Mouse (Mus musculus) thymus, postnatal 0 days (tissue): ENCODE data around the gene Nadk. TPM values are rescaled to one million over a fixed set of nuclear protein-coding genes. Genes with fewer than 3 reads are reported as not detected.

Experiments used
- DNase-seq: peaks from one replicate; pipeline ENCODE4 v3.0.0-alpha.2; 2015; ENCODE audit warnings: low spot score
- polyA plus RNA-seq: library from polyadenylated mRNA; unstranded; fragments of >200 nt; fragmentation: Nextera tagmentation; extraction: Ambion mirVana; gene quantifications from 2 replicates; pipeline ENCODE4 v1.2.1, GENCODE M21; 2015

Nadk gene
- 85.1 and 92.5 TPM in 2 replicates for polyA plus RNA-seq

DNA sequence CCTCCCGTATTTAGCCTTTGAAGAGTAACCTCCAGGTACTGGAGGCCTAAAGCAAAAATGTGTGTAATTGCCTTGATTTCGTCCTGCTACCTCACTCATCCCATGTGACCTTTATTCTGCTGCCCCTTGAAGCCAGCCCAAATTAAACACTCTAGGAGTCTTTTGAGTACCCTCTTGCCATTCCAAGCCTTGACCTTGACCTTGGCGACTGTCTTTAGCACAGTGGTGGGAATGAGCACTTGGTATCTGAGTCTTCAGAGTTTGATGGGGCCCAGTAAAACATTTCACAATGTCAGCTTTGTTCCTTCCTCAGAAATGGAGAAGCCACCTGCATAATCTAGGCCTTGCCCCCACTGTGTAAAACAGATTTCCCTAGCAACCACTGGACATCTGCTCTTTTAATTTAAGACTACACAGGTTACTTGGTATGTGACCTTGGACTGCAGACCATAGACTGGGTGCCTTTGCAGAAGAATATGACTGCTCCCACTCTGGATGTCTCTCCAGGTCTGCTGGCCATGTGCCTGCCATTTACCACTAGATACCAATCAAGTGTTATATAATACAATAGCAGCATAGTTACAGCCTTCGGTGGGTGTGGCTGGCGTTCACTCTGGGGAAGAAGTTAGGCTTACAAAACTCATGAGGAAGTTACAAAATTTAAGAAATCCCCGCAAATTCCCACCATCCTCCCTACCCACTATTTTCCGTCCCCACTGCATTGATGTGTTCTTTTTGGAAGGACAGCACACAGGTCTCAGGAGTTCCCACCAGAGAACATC, at the start of gene Nadk:
TSS of gene Nadk (plus strand) at position 718 of the 782 bp plus-strand sequence.
- DNase-seq = no peak

DNA sequence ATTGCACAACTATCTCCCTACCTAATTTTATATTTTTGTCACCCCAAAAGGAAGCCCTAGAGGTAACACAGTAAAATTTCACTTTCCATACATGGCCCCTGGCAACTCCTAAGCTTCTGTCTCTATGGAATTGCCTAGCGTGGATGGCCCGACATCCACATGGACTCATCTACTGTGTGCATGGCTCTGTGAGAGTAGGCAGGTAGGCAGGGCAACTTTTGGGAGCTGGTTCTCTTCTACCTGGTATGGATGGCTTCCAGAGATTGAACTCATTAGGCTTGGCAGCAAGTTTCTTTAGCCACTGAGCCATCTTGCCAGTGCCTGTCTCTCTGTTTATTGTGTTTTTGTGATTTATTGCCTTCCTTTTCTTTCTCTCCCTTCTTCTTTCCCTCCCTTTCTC, 47.4 kb upstream of the Nadk start:
- no peak for DNase-seq

DNA sequence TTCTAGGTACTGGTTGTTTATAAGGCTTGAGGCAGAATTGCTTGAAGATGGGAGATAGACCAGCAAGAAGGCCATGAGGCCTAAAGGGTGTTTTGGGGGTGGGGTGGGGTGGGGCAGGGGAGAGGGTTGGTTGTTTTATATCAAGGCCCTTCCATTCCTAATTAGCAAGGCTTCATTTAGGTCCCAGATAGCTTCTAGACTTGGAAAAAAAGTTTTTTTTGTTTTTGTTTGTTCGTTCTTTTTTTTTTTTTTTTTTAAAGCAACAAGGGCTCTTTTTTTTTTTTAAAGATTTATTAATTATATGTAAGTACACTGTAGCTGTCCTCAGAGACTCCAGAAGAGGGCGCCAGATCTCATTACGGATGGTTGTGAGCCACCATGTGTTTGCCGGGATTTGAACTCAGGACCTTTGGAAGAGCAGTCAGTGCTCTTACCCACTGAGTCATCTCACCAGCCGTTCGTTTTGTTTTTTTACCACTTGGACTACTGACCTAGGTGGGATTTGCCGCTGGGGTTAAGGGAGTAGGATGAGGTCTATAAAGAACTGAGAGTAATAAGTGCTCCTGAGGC, 44.1 kb upstream of the Nadk start:
- no peak for DNase-seq

DNA sequence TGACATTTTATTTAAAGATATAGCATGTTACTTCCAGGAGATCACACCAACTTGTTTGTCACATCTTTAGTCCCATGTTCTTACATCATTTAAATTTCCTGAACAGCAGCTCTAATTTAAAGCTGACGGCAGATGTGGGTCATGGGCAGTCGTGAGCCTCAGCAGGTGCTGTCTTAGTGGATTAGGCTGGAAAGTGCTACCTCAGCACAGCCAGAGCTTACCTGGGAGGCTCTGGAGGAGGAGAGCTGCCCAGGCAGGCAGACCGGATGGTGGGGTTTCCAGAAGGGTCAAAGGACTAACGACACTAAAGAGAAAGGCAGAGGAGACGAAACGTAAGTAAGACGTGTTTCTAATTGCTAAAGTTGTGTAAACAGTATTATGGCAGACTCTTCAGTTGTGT, 39.9 kb upstream of the Nadk start:
- DNase-seq = no peak

DNA sequence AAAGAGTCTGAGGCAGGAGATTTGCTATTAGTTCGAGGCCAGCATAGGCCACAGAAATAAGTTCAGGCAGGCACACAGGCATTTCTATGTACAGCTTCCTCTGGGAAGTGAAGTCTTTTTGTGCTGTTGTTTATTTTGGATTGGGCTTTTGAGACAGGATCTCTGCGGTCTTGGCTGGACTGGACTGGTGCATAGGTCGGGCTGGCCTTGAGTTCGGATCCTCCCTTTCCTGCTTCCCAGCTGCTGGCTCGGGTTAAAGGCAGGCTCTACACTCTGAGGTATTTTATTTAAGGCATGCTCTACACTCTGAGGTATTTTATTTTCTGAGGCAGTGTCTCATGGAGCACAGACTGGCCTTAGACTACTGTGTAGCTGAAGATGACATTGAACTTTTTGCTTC, 36.4 kb upstream of the Nadk start:
- no peak for DNase-seq

DNA sequence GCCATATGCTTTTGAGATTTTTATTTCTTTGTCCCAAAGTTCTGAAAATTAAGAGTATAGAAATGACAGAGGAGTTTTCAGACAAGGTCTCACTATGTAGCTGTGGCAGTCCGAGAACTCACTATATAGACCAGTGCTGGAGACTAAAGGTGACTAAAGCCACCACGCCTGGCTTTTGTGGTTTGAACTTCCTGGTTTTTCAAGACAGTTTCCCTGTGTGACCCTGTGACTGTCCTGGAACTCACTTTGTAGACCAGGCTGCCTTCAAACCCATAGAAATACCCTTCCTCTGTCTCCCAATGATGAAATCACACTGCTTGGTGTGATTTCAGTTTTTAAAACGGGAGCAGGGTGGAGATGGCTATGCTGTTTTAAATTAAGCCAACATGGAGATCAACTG, 32.9 kb upstream of the Nadk start:
- no peak for DNase-seq

DNA sequence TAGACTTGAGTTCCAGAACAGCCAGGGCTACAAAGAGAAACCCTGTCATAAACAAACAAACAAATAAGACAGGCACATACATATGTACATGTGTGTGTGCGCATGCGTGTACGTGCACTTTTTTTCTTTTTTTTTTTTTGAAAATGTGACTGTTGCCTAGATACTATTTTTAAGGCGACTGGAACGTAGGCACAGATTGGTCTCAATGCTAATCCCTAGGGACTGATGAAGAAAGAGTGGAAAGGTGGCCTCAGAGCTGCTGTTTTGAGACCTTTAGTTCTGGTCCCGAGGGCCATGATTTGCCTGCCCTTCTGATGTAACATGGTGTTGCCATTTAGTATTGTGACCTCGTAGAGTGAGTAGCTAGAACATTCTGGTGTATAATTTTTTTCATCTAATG, 12.2 kb upstream of the Nadk start:
- no peak for DNase-seq

DNA sequence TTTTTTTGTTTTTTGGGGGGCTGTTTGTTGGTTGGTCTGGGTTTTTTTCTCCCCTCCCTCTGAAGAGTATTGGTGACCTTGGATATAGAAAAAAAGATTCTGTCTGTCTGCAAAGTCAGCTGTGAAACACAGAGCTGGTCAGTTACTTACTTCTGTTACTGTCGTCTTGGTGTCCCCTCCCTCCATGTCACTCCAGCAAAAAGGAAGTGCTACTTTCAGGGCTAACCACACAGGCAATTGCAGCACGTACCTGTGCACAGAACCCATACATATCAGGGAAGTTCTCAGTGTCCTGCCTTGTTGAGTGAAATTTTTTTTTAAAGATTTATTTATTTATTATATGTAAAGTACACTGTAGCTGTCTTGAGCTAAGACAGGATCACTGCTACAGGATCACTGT, 11.7 kb upstream of the Nadk start:
- no peak for DNase-seq

DNA sequence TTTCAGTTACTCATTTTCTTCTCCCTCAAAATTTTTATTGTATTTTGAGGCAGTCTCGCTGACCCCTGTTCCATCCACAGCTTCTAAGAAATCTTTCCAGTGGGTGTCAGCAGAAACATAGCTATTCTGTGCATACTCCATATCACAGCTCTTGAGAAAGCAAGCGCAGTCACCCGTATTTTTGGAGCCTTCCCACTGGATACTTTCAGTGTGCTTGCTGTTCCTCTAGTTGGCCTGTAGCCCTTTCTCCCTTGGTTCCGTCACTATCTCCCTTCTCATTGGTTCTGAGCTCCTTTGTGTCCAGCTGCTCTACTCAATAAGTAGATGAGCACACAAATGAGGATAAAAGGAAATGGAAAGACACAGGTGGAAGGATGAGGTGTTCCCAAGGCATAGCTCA, 11.1 kb upstream of the Nadk start:
- no peak for DNase-seq

DNA sequence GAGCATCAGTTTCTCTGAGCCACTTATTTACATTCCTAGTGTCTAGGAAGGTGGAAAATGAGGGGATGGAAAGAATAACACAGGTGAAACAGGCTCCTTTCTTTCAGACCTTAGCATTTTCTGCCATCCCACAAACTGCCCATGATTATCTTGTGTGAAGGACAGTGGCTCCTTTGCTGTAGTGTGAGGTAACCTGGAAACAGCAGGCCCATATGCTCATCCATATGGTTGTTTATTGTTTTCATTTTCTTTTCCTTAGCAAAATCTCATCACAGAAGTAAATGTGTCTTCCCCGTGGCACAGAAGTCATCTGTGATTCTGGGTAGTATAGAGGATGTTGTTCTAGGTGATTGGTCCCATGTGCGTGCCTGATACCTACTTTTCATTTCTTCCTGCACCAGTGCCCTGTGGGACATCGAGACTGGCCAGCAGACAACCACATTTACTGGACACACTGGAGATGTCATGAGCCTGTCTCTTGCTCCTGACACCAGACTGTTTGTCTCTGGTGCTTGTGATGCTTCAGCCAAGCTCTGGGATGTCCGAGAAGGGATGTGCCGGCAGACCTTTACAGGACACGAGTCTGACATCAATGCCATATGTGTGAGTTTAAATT, 9.2 kb upstream of the Nadk start:
- DNase-seq = no peak

DNA sequence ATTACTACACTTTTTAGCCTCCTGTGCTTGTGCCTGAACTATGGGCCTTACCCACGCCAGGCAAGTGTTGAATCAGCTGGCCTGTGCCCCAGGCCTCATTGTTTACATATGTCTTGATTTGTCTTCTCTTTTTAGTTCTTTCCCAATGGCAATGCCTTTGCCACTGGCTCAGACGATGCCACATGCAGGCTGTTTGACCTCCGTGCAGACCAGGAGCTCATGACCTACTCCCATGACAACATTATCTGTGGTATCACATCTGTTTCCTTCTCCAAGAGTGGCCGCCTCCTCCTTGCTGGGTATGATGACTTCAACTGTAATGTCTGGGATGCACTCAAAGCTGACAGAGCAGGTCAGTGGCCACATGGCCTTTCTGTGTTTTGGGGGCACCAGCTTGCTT, 7.3 kb upstream of the Nadk start:
- no peak for DNase-seq

DNA sequence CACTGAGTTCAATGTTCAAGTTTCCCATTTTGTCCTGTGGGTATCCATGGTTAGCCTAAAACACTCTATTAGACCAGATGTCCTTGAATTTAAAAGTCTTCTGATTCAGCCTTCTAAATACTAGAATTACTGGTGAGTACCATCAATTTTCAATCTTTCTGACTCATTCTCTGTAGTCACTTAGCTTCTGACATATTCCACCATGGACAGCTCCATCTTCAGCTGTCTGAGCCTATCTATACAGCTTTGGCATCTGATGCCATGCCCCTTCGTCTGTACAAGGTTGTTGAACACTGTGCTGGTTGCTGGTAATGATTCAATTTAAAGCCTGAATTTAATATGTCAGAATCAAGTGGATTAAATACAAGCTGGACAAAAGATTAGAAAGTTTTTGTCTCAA, 6.7 kb upstream of the Nadk start:
- no peak for DNase-seq

DNA sequence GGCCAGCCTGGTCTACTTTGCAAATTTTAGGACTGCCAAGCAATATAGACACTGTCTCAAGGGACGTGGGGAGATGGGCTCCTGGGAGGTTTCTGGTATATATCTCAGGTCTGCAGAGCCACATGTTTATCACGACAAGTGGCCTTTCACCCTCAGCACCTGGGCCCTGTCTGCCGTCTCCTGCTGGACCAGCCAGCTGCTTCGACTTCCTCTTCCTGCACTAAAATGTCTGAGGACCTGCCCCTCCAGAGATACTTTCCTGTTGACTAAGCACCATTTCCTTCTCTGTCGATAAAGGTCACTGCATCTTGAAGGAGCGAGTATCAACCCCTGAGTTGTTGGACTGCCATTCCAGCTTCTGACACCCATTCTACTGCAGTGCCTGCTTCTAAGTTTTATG, 2.7 kb upstream of the Nadk start:
- DNase-seq = no peak

DNA sequence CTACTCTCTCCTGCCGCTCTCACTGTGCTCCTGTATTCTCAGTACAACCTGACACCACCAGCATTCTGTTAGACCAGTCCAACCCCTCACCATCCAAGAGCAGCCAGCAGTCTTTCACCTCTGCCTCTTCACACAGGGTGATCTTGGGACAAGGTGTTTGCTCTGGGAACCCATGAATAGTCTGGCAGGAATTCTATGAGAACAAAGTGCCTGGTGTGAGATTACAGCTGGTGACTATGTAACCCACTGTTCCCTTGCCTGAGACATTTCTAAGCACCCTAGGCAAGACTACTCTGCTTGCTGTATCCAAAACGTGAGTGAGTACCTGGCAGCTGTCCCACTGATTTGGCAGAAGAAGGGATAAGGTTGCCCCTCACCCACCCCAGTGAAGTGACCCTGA, 1.2 kb upstream of the Nadk start:
- no peak for DNase-seq

DNA sequence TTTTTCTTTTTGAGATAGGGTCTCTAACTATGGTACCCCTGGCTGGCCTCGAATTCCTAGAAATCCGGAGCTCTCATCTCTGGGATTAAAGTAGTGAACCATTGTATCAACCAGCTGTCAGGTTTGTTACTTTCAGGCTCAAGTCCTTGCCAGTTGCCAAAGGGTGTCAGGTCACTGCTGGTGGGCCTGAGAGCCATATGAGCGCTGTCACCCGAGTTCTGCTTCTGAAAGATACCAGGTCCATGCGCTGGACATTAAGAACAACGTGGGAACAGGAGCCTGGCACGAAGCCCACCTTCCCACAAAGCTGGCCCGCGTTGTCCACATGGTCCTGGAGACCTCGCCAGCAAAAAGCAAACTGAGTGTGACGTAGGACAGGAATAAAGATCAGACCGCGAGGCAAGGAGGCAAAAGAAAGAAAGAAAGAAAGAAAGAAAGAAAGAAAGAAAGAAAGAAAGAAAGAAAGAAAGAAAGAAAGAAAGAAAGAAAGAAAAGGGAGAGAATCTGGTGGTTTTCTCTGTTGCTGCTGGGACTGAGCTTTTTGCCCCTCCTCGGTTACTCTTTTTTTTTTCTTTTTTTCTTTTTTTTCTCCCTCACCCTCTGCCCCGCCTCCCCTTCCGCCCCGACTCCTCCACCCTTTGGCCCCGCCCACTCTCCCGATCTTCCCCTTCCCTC, 684 bp downstream of the Nadk start:
- DNase-seq = peak; percentile 9

DNA sequence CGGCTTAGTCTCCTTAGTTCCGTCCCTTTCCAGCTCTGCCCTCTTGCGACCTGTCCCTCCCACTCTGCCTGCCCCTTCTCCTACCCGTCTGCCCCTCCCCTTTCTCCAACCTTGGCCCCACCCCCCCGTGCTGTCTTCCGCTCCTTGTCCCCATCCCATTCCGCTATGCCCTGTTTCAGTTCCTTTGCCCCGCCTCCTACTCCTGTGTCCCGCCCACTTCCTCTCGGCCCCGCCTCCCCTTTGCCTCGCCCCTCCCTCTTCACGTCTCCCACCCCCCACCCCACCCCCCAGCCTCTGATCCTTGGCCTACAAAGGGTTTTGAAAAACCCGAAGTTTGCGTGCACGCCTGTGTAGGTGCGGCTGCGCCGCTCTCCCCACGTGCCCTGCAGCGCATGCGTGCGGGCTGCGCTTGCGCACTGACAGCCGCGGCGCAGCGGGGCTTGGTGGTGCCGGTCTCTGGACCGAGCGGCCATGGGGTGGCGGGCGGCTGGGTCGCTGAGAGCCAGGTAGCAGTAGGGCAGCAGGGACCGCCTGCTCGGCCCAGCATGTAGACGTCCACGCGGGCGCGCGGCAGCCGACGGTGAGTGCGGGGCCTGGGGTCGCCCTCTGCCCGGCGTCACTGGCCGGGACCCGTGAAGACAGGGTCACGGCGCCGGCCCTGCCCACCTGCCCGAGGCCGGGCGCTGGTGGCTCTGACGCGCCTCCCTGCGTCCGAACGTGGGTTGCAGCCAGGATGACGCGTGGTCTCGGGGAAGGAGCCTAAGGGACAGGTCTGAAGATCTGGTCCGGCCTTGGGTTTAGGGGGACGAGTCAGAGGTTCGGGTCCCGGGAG, 1.4 kb downstream of the Nadk start:
- peak; percentile 97 for DNase-seq

DNA sequence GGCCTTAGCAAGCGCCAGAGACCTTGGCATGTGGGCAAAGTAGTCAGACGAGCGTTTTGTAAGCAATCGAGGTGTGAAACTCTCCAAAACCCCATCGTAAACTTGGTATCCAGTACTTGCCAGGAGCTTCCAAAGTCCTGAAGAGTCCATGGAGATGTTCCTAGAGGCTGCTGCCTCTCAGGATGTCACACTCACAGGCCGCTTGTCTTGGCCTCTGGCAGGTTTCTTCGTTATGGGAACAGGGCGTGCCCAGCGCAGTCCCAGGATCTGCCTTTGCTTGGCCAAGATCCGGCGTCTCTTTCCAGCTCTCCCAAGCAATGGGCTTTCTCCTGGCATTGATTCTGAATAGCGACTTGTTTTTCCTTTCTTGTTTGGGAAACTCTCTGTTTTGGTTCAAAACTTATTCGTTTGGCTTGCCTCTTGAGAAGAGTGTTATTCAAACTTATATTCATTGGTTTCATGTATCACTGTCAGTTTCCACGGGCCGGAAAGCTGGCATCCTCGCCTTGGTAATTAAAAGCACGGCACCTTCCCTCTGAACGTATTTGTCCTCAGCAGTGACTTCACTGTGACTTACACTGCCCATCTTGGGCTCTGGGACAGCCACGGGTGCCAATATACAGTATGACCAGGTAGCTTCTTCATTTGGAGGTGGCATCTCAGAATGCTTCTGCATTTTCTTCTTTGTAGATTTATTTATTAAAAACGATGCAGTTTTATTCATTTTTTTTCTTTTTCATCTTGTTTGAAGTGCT, 2.3 kb downstream of the Nadk start:
- DNase-seq = no peak

DNA sequence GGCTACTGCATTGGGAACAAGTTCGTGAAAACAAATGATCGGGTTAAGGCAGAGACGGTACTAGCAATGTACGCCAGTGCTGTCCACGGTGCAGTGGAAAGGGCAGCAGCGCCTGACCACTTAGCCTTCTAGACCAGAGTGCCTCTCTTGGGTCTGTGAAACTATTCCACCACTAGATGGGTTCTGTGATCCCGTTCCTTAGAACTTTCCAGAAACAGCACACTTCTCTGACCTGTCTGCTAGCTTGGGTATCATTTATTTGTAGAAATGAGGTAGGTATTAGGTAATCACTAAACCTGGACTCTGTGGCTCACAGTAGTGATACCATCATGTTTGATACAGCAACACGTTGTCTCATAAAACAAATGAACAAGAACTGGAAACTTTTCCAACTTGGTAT, 4.4 kb downstream of the Nadk start:
- DNase-seq = no peak

DNA sequence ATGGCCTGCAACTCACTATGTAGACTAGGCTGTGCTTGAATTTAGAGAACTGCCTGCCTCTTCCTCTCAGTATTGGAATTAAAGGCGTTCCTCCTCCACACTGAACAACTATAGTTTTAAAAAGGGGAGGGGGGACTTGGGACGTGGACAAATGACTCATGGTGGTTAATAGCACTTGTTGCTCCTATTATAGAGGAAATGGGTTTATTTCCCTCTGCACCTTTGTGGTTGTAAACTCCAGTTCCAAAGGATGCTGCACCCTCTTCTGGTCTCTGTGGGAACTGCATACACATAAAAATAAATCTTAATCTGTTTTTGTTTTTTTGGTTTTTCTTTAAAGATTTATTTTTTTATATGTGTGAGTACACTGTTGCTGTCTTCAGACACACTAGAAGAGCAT, 6.0 kb downstream of the Nadk start:
- DNase-seq = peak; percentile 47

DNA sequence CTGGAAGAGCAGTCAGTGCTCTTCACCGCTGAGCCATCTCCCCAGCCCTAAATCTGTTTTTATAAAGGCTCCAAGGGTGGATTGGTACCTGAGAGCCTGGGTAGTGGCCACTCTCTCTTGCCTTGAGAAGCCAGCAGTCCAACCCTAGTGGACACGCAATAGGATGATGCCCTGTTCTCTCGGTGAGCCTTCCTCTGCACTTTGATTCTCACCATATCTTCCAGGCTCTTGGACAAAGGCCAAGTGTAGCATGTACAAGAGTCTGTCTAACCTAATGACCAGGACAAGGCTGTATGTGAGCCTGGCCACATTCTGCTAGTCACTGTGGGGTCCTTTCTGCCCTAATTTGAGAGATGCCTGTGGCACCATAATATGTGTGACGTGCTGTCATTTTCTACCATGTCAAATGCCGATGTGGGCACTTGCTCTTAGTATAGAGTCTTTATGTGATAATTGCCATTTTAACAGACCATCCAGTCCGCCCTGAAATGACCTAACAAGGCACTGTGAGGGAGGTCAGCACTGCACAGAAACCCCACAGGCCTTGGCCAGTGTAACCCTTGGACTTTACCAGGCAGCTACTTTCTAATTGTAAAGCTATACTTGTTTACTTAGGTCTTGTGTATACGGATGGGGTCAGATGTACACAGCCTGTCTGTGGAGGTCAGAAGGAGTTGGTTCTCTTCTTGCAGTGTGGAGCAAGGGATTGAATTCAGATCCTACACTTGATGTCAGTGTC, 6.6 kb downstream of the Nadk start:
- DNase-seq = no peak
